Mouse (Mus musculus) thymus, adult 2 months (tissue): ENCODE measurements around the gene Kpna2.

Experiments
- CTCF ChIP-seq: fragments of 200-500 bp; IDR thresholded peaks from 2 replicates; pipeline ENCODE4 v1.5.1; 2012; ENCODE audit warnings: mild to moderate bottlenecking, control low read depth, low read length, moderate library complexity, borderline replicate concordance; ENCODE audit not compliant: control insufficient read depth, poor library complexity, insufficient read depth; ENCODE audit errors: extremely low read depth
- POLR2A ChIP-seq: fragments of 200-500 bp; IDR thresholded peaks from 2 replicates; pipeline ENCODE4 v1.6.1; 2012; ENCODE audit warnings: mild to moderate bottlenecking, low read length, control low read depth, moderate library complexity; ENCODE audit not compliant: control insufficient read depth, poor library complexity, insufficient read depth; ENCODE audit errors: extremely low read depth

- TF ChIP-seq POLR2A (no peak), CTCF (no peak)
Measured at GRCm38 (mm10) chr11:107017339-107017886, 18.1 kb upstream of the Kpna2 start.
